Mouse (Mus musculus) hindbrain, embryonic 16.5 days (tissue): Measurements from ENCODE around the gene Nefh. TPM values are rescaled to one million over a fixed set of nuclear protein-coding genes. Genes with fewer than 3 reads are reported as not detected.

Experiments used
- ATAC-seq: fragments of 200-750 bp; cut with Nextera tagmentation; 2 replicates; pipeline ENCODE4 v1.8.0; 2017; ENCODE audit warnings: moderate TSS enrichment, moderate library complexity
- H3K27ac ChIP-seq: fragments of 300-500 bp; sonication (generic); 2 replicates; pipeline ENCODE4 v1.5.1; 2014; ENCODE audit warnings: low read depth, mild to moderate bottlenecking, control low read depth, low read length, moderate library complexity
- H3K27me3 ChIP-seq: fragments of 300-500 bp; sonication (generic); replicated peaks from 2 replicates; pipeline ENCODE4 v1.6.1; 2014; ENCODE audit warnings: low read length; ENCODE audit not compliant: control insufficient read depth, insufficient read depth
- H3K36me3 ChIP-seq: fragments of 300-500 bp; sonication (generic); 2 replicates; pipeline ENCODE4 v1.6.1; 2014; ENCODE audit warnings: mild to moderate bottlenecking, low read length, moderate library complexity, mixed read lengths; ENCODE audit not compliant: control insufficient read depth, insufficient read depth
- H3K4me1 ChIP-seq: fragments of 300-500 bp; sonication (generic); 2 replicates; pipeline ENCODE4 v1.6.1; 2014; ENCODE audit warnings: low read depth, low read length; ENCODE audit not compliant: control insufficient read depth, insufficient read depth
- H3K4me2 ChIP-seq: fragments of 300-500 bp; sonication (generic); 2 replicates; pipeline ENCODE4 v1.6.1; 2014; ENCODE audit warnings: mild to moderate bottlenecking, low read length, control low read depth, moderate library complexity
- H3K4me3 ChIP-seq: fragments of 300-500 bp; sonication (generic); 2 replicates; pipeline ENCODE4 v1.5.1; 2014; ENCODE audit warnings: mild to moderate bottlenecking, low read length, control low read depth, moderate library complexity
- H3K9ac ChIP-seq: fragments of 300-500 bp; sonication (generic); 2 replicates; pipeline ENCODE4 v1.6.1; 2014; ENCODE audit warnings: low read depth, mild to moderate bottlenecking, control low read depth, low read length, moderate library complexity
- H3K9me3 ChIP-seq: fragments of 300-500 bp; sonication (generic); 2 replicates; pipeline ENCODE4 v1.6.1; 2014; ENCODE audit warnings: mild to moderate bottlenecking, low read length, moderate library complexity; ENCODE audit not compliant: control insufficient read depth
- WGBS: fragments of 180-500 bp; shearing (Covaris S2); extraction: QIAGEN DNeasy Blood & Tissue Kit; methylation state at CpG from one replicate; pipeline ENCODE4 v1.1.7; 2014; 5-methylcytosine and 5-hydroxymethylcytosine counted together
- microRNA-seq: library from miRNA; unstranded; fragments of <30 nt; microRNA quantifications from one replicate; pipeline ENCODE4, GENCODE M21; 2017
- polyA plus RNA-seq: library from polyadenylated mRNA; unstranded; fragments of >200 nt; fragmentation: Nextera tagmentation; extraction: Ambion mirVana; gene quantifications from 2 replicates; pipeline ENCODE4 v1.2.1, GENCODE M21; 2015

Gene Nefh
- polyA plus RNA-seq, 1 experiment from 2014 or later, result 14.3 TPM

GRCm38 (mm10) chr11:4894848-4895816 is 52.7 kb downstream of the Nefh start, which contains the start of gene Thoc5:
Thoc5 (plus strand) TSS chr11:4895320.
- peaks cover 17% of the 10 kb centered on the region for H3K36me3 ChIP-seq
- H3K4me1 ChIP-seq, result peaks cover 6% of the 10 kb centered on the region
- peak within 1 kb of the TSS; percentile 78 for H3K9ac ChIP-seq
- H3K27me3 ChIP-seq, result no peaks in the 10 kb centered on the region
- peak within 1 kb of the TSS; percentile 81 for H3K27ac ChIP-seq
- peak within 1 kb of the TSS; percentile 64 for H3K4me3 ChIP-seq
- no peaks in the 10 kb centered on the region for H3K9me3 ChIP-seq
- 3% methylated on average over 48 of the region's 52 CpGs for WGBS
- H3K4me2 ChIP-seq, result peak within 1 kb of the TSS; percentile 86
- peak; percentile 97 for ATAC-seq

Small RNA genes lying within 50 kb of the gene (microRNA-seq; reads per million reads assigned to microRNA genes)
- 0.83 reads per million for gene Mir6918

Other genes starting within 250 kb of the Nefh start
- 662 and 774 TPM in 2 replicates for gene Uqcr10, start 243.7 kb downstream of the Nefh start, polyA plus RNA-seq
- gene Zmat5, start 243.4 kb downstream of the Nefh start, polyA plus RNA-seq, result 63.5 and 64.1 TPM in 2 replicates
- gene Cabp7, start 201.3 kb downstream of the Nefh start, polyA plus RNA-seq, result 1.5 and 2.0 TPM in 2 replicates
- gene Nf2, start 98.5 kb downstream of the Nefh start, polyA plus RNA-seq, result 68.1 and 74.8 TPM in 2 replicates
- 131 and 134 TPM in 2 replicates for gene Nipsnap1, start 74.1 kb downstream of the Nefh start, polyA plus RNA-seq
- gene Thoc5, start 52.7 kb downstream of the Nefh start, polyA plus RNA-seq, result 45.2 and 49.5 TPM in 2 replicates
- gene Ap1b1, start 38.8 kb upstream of the Nefh start, polyA plus RNA-seq, result 102 and 116 TPM in 2 replicates
- gene Rasl10a, start 110.1 kb upstream of the Nefh start, polyA plus RNA-seq, result 2.0 TPM in 2 replicates
- gene Gas2l1, start 117.3 kb upstream of the Nefh start, polyA plus RNA-seq, result 19.1 and 21.6 TPM in 2 replicates
- gene Rhbdd3, start 150.9 kb upstream of the Nefh start, polyA plus RNA-seq, result 43.3 and 45.0 TPM in 2 replicates
- 520 and 571 TPM in 2 replicates for gene Ewsr1, start 151.2 kb upstream of the Nefh start, polyA plus RNA-seq
- gene Emid1, start 204.2 kb upstream of the Nefh start, polyA plus RNA-seq, result 15.8 and 18.2 TPM in 2 replicates